Mouse (Mus musculus) CH12.LX (cell line): ENCODE data around the gene Tas1r1. TPM values are rescaled to one million over a fixed set of nuclear protein-coding genes. Genes with fewer than 3 reads are reported as not detected.

Source experiments
- DNase-seq: peaks from one replicate; pipeline ENCODE4 v3.0.0-alpha.2; 2013; ENCODE audit errors: extremely low read depth
- H3K27ac ChIP-seq: 2 replicates; pipeline ENCODE4 v1.5.1; 2012; ENCODE audit warnings: low read depth, mild to moderate bottlenecking, control low read depth, moderate library complexity; ENCODE audit not compliant: insufficient read depth
- H3K27me3 ChIP-seq: replicated peaks from 2 replicates; pipeline ENCODE3; 2012; ENCODE audit warnings: inconsistent platforms
- H3K36me3 ChIP-seq, 2 experiments: replicated peaks in 1 of 2; 2 replicates each; pipeline versions ENCODE3 to v1.6.1; 2012; ENCODE audit warnings: inconsistent platforms in 1 of 2, low read length in 1 of 2, mild to moderate bottlenecking in 1 of 2, mixed read lengths in 1 of 2, moderate library complexity in 1 of 2; ENCODE audit not compliant: control insufficient read depth in 1 of 2, insufficient read depth in 1 of 2
- H3K4me1 ChIP-seq, 2 experiments: 2 replicates each; pipeline ENCODE4 v1.6.1; 2012; ENCODE audit warnings: inconsistent platforms in 1 of 2, moderate library complexity in 1 of 2; ENCODE audit not compliant: insufficient read depth in 2 of 2, control insufficient read depth in 1 of 2
- H3K4me2 ChIP-seq: 2 replicates; pipeline ENCODE4 v1.6.1; 2012; ENCODE audit warnings: low read depth, mild to moderate bottlenecking, control low read depth; ENCODE audit not compliant: poor library complexity, insufficient read depth, severe bottlenecking
- H3K4me3 ChIP-seq, 3 experiments: fragments of 150-350 bp in 1 of 3; sonication (generic) in 1 of 3; replicated peaks in 1 of 3; 2 replicates each; pipeline versions ENCODE3 to v1.5.1; 2011 to 2012; ENCODE audit warnings: low read depth in 2 of 3, low read length in 2 of 3, mild to moderate bottlenecking in 2 of 3, moderate library complexity in 2 of 3, control low read depth in 1 of 3, improper control_type of control experiment in 1 of 3, inconsistent platforms in 1 of 3, mixed read lengths in 1 of 3; ENCODE audit not compliant: poor library complexity in 1 of 3
- H3K79me2 ChIP-seq: replicated peaks from 2 replicates; pipeline ENCODE4 v1.6.1; 2012; ENCODE audit warnings: mild to moderate bottlenecking, moderate library complexity; ENCODE audit not compliant: control insufficient read depth, poor library complexity, insufficient read depth, severe bottlenecking; ENCODE audit errors: extremely low read depth
- H3K9ac ChIP-seq: 2 replicates; pipeline ENCODE4 v1.6.1; 2012; ENCODE audit warnings: low read depth, mild to moderate bottlenecking, control low read depth, moderate library complexity; ENCODE audit not compliant: insufficient read depth
- H3K9me3 ChIP-seq: replicated peaks from 2 replicates; pipeline ENCODE3; 2012; ENCODE audit warnings: low read length, inconsistent platforms, mixed read lengths
- CTCF ChIP-seq, 2 experiments: IDR thresholded peaks in 1 of 2; conservative IDR thresholded peaks in 1 of 2; 2 replicates each; pipeline ENCODE4 v1.5.1; 2011 to 2012; ENCODE audit warnings: low read depth in 2 of 2, low read length in 2 of 2, improper control_type of control experiment in 1 of 2, inconsistent platforms in 1 of 2, mild to moderate bottlenecking in 1 of 2, moderate library complexity in 1 of 2
- ELF1 ChIP-seq: IDR thresholded peaks from 2 replicates; pipeline ENCODE4 v1.6.1; 2014; ENCODE audit warnings: low read depth, mild to moderate bottlenecking, inconsistent platforms, low read length, improper control_type of control experiment
- KAT2A ChIP-seq: IDR thresholded peaks from 2 replicates; pipeline ENCODE4 v1.6.1; 2012; ENCODE audit warnings: low read length, improper control_type of control experiment, inconsistent platforms; ENCODE audit not compliant: insufficient replicate concordance
- RAD21 ChIP-seq: IDR thresholded peaks from 2 replicates; pipeline ENCODE4 v1.6.1; 2011; ENCODE audit warnings: low read depth, mild to moderate bottlenecking, low read length, improper control_type of control experiment, moderate library complexity
- SMC3 ChIP-seq: IDR thresholded peaks from 2 replicates; pipeline ENCODE4 v1.6.1; 2011; ENCODE audit warnings: low read depth, low read length, improper control_type of control experiment
- dilution Hi-C: fragments of 300-500 bp; cut with MboI; formaldehyde crosslinking; loops from 2 replicates; pipeline ENCODE4 v1.14.3; 2020; ENCODE audit warnings: low sequenced_read_pairs; ENCODE audit not compliant: extremely low pct_unique_long_range_greater_than_20kb, extremely low pct_ligation_motif_present
- in situ Hi-C: fragments of 300-500 bp; cut with MboI; formaldehyde crosslinking; loops from 3 replicates; pipeline ENCODE4 v1.14.3; 2019; ENCODE audit warnings: low sequenced_read_pairs, low pct_ligation_motif_present, low pct_unique_long_range_greater_than_20kb, mixed read lengths
- polyA plus RNA-seq: library from polyadenylated mRNA; unstranded; fragments of >175 nt; gene quantifications from 2 replicates; pipeline ENCODE4 v1.2.1, GENCODE M21; 2012; ENCODE audit warnings: low read depth; ENCODE audit not compliant: insufficient read length
- total RNA-seq, 2 experiments: library from RNA; depleted of rRNA; stranded (reverse); fragments of 300-350 nt in 1 of 2; fragments of >200 nt in 1 of 2; gene quantifications; 2 replicates each; pipeline ENCODE4 v1.2.3; 2012 to 2014

The Tas1r1 gene
- total and polyA plus RNA-seq, 3 experiments = 0.21 TPM; not detected in 2

DNA sequence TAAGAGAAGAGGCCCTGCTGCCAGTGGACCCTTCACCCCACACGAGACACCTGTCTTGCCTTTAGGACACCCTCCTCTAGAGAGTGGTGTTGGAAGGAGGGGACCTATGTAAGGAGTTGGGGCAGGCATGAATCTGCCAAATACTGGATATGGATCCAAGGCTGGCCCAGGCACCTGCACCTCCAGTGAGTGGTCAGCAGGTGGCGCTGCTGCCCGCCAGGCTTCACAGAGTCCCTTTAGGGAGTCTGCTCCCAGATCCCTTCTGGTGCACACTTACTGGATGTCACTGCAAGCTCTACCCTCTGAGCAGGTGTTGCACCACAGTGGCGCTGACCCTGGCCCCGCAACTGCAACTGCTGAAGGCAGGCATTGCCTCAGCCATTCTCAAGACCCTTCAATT is 57.0 kb downstream of the Tas1r1 start:
- Histone ChIP-seq H3K4me1 (peaks cover 3 to 11% of the 10 kb centered on the region in 2 experiments; a peak in 3 of 4 replicates), H3K36me3 (peaks cover 74 to 91% of the 10 kb centered on the region in 2 experiments), H3K4me2 (no peak overlapping the region), H3K27me3 (no peaks in the 10 kb centered on the region), H3K79me2 (0 out of 2 replicates have a peak, but pooled peaks cover 2% of the 10 kb centered on the region), H3K9me3 (no peaks in the 10 kb centered on the region), H3K4me3 (no peak overlapping the region), H3K9ac (no peak overlapping the region), H3K27ac (no peak overlapping the region)
- TF ChIP-seq RAD21 (peak; percentile 82), SMC3 (peak; percentile 73), CTCF (conservative IDR thresholded peaks at IDR 0.05 in 1 of 2, IDR thresholded peaks at IDR 0.05 in 1 of 2; ENCODE audit: low read depth in 2 of 2, low read length in 2 of 2) (peak; percentile 91 to 98), KAT2A (no peak)
- dilution Hi-C loops = no loop called here
- in situ Hi-C loops = no loop called here
- DNase-seq = peak; percentile 56

DNA sequence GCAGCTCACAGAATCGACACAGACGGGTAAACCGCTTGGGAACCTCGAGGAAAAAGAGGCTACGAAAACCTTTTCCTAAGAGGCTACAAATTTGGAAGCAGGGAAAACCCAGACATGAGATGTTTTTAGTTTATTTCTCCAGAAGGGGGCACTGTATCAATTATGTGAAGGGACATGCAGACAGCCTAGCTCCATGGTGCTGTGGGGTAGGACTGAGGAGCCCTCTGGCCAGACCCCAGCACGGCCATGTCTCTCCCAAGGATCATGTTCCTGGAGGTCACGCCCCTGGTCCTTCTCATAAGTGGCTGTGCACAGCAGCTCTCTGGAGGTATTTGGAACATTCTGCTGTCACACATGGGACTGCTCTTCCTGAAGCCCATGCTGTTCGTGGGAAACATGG is 57.7 kb downstream of the Tas1r1 start:
- peak; percentile 12 for DNase-seq
- H3K9me3 ChIP-seq = no peaks in the 10 kb centered on the region
- H3K79me2 ChIP-seq = no peaks in the 10 kb centered on the region
- no peak overlapping the region for H3K4me3 ChIP-seq
- H3K36me3 ChIP-seq = peaks cover 69 to 89% of the 10 kb centered on the region in 2 experiments
- in situ Hi-C loops = no loop called here
- dilution Hi-C loops = no loop called here
- no peak overlapping the region for H3K9ac ChIP-seq
- H3K27me3 ChIP-seq = no peaks in the 10 kb centered on the region
- no peak overlapping the region for H3K27ac ChIP-seq
- H3K4me1 ChIP-seq = peaks cover 3 to 6% of the 10 kb centered on the region in 2 experiments; a peak in 3 of 4 replicates
- TF ChIP-seq CTCF (conservative IDR thresholded peaks at IDR 0.05 in 1 of 2, IDR thresholded peaks at IDR 0.05 in 1 of 2; ENCODE audit: low read depth in 2 of 2, low read length in 2 of 2) (peak in 1 of 2 experiments; percentile 41; a peak in 2 of 4 replicates), ELF1 (no peak)
- no peak overlapping the region for H3K4me2 ChIP-seq

Other genes starting within 250 kb of the Tas1r1 start
- 9.8 and 9.9 TPM in 2 replicates for gene Camta1, start 176.7 kb downstream of the Tas1r1 start, total RNA-seq (2012; rRNA removed)
- 15.3 and 21.3 TPM in 2 replicates for gene Camta1, start 176.7 kb downstream of the Tas1r1 start, total RNA-seq (2014; rRNA removed)
- gene Camta1, start 176.7 kb downstream of the Tas1r1 start, polyA plus RNA-seq = 27.2 and 32.5 TPM in 2 replicates
- gene Dnajc11, start 104.9 kb downstream of the Tas1r1 start, total RNA-seq (2012; rRNA removed) = 63.5 and 81.2 TPM in 2 replicates
- gene Dnajc11, start 104.9 kb downstream of the Tas1r1 start, total RNA-seq (2014; rRNA removed) = 73.7 and 75.6 TPM in 2 replicates
- 102 and 133 TPM in 2 replicates for gene Dnajc11, start 104.9 kb downstream of the Tas1r1 start, polyA plus RNA-seq
- 20.0 and 27.6 TPM in 2 replicates for gene Thap3, start 49.6 kb downstream of the Tas1r1 start, total RNA-seq (2012; rRNA removed)
- gene Thap3, start 49.6 kb downstream of the Tas1r1 start, total RNA-seq (2014; rRNA removed) = 10.1 and 12.8 TPM in 2 replicates
- gene Thap3, start 49.6 kb downstream of the Tas1r1 start, polyA plus RNA-seq = 11.0 and 11.7 TPM in 2 replicates
- 4.9 and 5.0 TPM in 2 replicates for gene Phf13, start 42.3 kb downstream of the Tas1r1 start, total RNA-seq (2012; rRNA removed)
- 1.9 and 2.1 TPM in 2 replicates for gene Phf13, start 42.3 kb downstream of the Tas1r1 start, total RNA-seq (2014; rRNA removed)
- 3.9 and 4.9 TPM in 2 replicates for gene Phf13, start 42.3 kb downstream of the Tas1r1 start, polyA plus RNA-seq
- 7.1 and 9.5 TPM in 2 replicates for gene Klhl21, start 29.8 kb downstream of the Tas1r1 start, total RNA-seq (2012; rRNA removed)
- 4.4 and 4.9 TPM in 2 replicates for gene Klhl21, start 29.8 kb downstream of the Tas1r1 start, total RNA-seq (2014; rRNA removed)
- gene Klhl21, start 29.8 kb downstream of the Tas1r1 start, polyA plus RNA-seq = 9.1 and 9.4 TPM in 2 replicates
- 7.4 and 10.5 TPM in 2 replicates for gene Zbtb48, start 10.9 kb downstream of the Tas1r1 start, total RNA-seq (2012; rRNA removed)
- gene Zbtb48, start 10.9 kb downstream of the Tas1r1 start, total RNA-seq (2014; rRNA removed) = 8.6 and 10.5 TPM in 2 replicates
- 13.6 and 14.0 TPM in 2 replicates for gene Zbtb48, start 10.9 kb downstream of the Tas1r1 start, polyA plus RNA-seq
- gene Nol9, start 753 bp upstream of the Tas1r1 start, total RNA-seq (2012; rRNA removed) = 44.8 and 53.6 TPM in 2 replicates
- 44.7 and 47.2 TPM in 2 replicates for gene Nol9, start 753 bp upstream of the Tas1r1 start, total RNA-seq (2014; rRNA removed)
- gene Nol9, start 753 bp upstream of the Tas1r1 start, polyA plus RNA-seq = 54.3 and 60.5 TPM in 2 replicates
- 1.6 and 2.1 TPM in 2 replicates for gene Plekhg5, start 33.9 kb upstream of the Tas1r1 start, total RNA-seq (2012; rRNA removed)
- gene Plekhg5, start 33.9 kb upstream of the Tas1r1 start, total RNA-seq (2014; rRNA removed) = 0.05 and 0.09 TPM in 2 replicates
- gene Plekhg5, start 33.9 kb upstream of the Tas1r1 start, polyA plus RNA-seq = 0.82 and 1.1 TPM in 2 replicates
- gene Tnfrsf25, start 77.4 kb upstream of the Tas1r1 start, total RNA-seq (2012; rRNA removed) = 0.38 and 1.5 TPM in 2 replicates
- gene Tnfrsf25, start 77.4 kb upstream of the Tas1r1 start, total RNA-seq (2014; rRNA removed) = not detected in 2 replicates
- not detected in 2 replicates for gene Tnfrsf25, start 77.4 kb upstream of the Tas1r1 start, polyA plus RNA-seq
- 0.04 and 0.25 TPM in 2 replicates for gene Espn, start 113.8 kb upstream of the Tas1r1 start, total RNA-seq (2012; rRNA removed)
- not detected in 2 replicates for gene Espn, start 113.8 kb upstream of the Tas1r1 start, total RNA-seq (2014; rRNA removed)
- gene Espn, start 113.8 kb upstream of the Tas1r1 start, polyA plus RNA-seq = 0.08 TPM in 1 of 2 replicates, not detected in the other
- not detected in 2 replicates for gene Hes2, start 120.3 kb upstream of the Tas1r1 start, total RNA-seq (2012; rRNA removed)
- gene Hes2, start 120.3 kb upstream of the Tas1r1 start, total RNA-seq (2014; rRNA removed) = not detected in 2 replicates
- not detected in 2 replicates for gene Hes2, start 120.3 kb upstream of the Tas1r1 start, polyA plus RNA-seq
- gene Acot7, start 139.6 kb upstream of the Tas1r1 start, total RNA-seq (2012; rRNA removed) = 55.1 and 61.6 TPM in 2 replicates
- 29.0 TPM in 2 replicates for gene Acot7, start 139.6 kb upstream of the Tas1r1 start, total RNA-seq (2014; rRNA removed)
- 71.1 and 83.3 TPM in 2 replicates for gene Acot7, start 139.6 kb upstream of the Tas1r1 start, polyA plus RNA-seq
- 0.21 and 0.30 TPM in 2 replicates for gene Gpr153, start 235.7 kb upstream of the Tas1r1 start, total RNA-seq (2012; rRNA removed)
- 0.61 and 0.70 TPM in 2 replicates for gene Gpr153, start 235.7 kb upstream of the Tas1r1 start, total RNA-seq (2014; rRNA removed)
- 1.4 and 1.8 TPM in 2 replicates for gene Gpr153, start 235.7 kb upstream of the Tas1r1 start, polyA plus RNA-seq